Mouse (Mus musculus) cerebellum, adult 9-11 months (tissue): ENCODE data around the gene 4933400A11Rik.

Source experiments
- DNase-seq: peaks from one replicate; pipeline ENCODE4 v3.0.0; 2022

The 4933400A11Rik gene

GRCm38 (mm10) chrX:169779535-169779934 lies at the start of gene 4933400A11Rik:
Gene 4933400A11Rik (minus strand): TSS chrX:169779635.
- no peak for DNase-seq

- no peak for DNase-seq
These were observed 48.7 kb upstream of the 4933400A11Rik start for GRCm38 (mm10) chrX:169828136-169828535.

GRCm38 (mm10) chrX:169827720-169828119 lies 48.3 kb upstream of the 4933400A11Rik start:
- no peak for DNase-seq

- peak; percentile 16 for DNase-seq
These were observed 47.5 kb upstream of the 4933400A11Rik start for GRCm38 (mm10) chrX:169826947-169827346.

GRCm38 (mm10) chrX:169813673-169814072 lies 34.2 kb upstream of the 4933400A11Rik start:
- DNase-seq: peak; percentile 44

GRCm38 (mm10) chrX:169811783-169812182 lies 32.3 kb upstream of the 4933400A11Rik start:
- DNase-seq: no peak

GRCm38 (mm10) chrX:169811318-169811717 lies 31.9 kb upstream of the 4933400A11Rik start:
- no peak for DNase-seq

- DNase-seq: no peak
These were observed 28.3 kb upstream of the 4933400A11Rik start for GRCm38 (mm10) chrX:169807744-169808143.

GRCm38 (mm10) chrX:169805791-169806190 lies 26.4 kb upstream of the 4933400A11Rik start:
- DNase-seq: no peak

- DNase-seq: no peak
These were observed 20.8 kb upstream of the 4933400A11Rik start for GRCm38 (mm10) chrX:169800238-169800637.

GRCm38 (mm10) chrX:169798987-169799680 lies 19.7 kb upstream of the 4933400A11Rik start:
- peak; percentile 47 for DNase-seq

GRCm38 (mm10) chrX:169797148-169797547 lies 17.7 kb upstream of the 4933400A11Rik start:
- no peak for DNase-seq

- DNase-seq: no peak
These were observed 15.4 kb upstream of the 4933400A11Rik start for GRCm38 (mm10) chrX:169794831-169795311.

GRCm38 (mm10) chrX:169794421-169794820 lies 15.0 kb upstream of the 4933400A11Rik start:
- DNase-seq: no peak

- DNase-seq: no peak
These were observed 13.4 kb upstream of the 4933400A11Rik start for GRCm38 (mm10) chrX:169792879-169793278.

- no peak for DNase-seq
These were observed 10.3 kb upstream of the 4933400A11Rik start for GRCm38 (mm10) chrX:169789702-169790101.

GRCm38 (mm10) chrX:169758001-169758400 lies 21.4 kb downstream of the 4933400A11Rik start:
- no peak for DNase-seq

GRCm38 (mm10) chrX:169735387-169735969 lies 44.0 kb downstream of the 4933400A11Rik start:
- DNase-seq: no peak
